Mouse (Mus musculus): ENCODE results near the gene Ptpn14. TPM values are rescaled to one million over a fixed set of nuclear protein-coding genes. Genes with fewer than 3 reads are reported as not detected.

Gene Ptpn14
- total RNA-seq, 1 experiment = 27.1 TPM

GRCm38 (mm10) chr1:189817089-189817488 lies 89.0 kb downstream of the Ptpn14 start:
- in situ Hi-C loops (cut with MboI; ENCODE audit: low sequenced_read_pairs in 2 of 2, unreplicated experiment in 2 of 2) = no loop called here
- no peak for DNase-seq (ENCODE audit: low read depth, low spot score)
- TF ChIP-seq CHD2 (IDR thresholded peaks at IDR 0.05; ENCODE audit: low read depth, low read length) = no peak
- TF ChIP-seq MAFK (IDR thresholded peaks at IDR 0.05; ENCODE audit: insufficient read depth, low read depth, low read length) = no peak
- no peak for TF ChIP-seq HCFC1 (IDR thresholded peaks at IDR 0.05; ENCODE audit: borderline replicate concordance, insufficient read depth, low read length)
- TF ChIP-seq ZNF384 (IDR thresholded peaks at IDR 0.05; ENCODE audit: low read depth, low read length) = no peak
- no peak for TF ChIP-seq ZC3H11A (IDR thresholded peaks at IDR 0.05; ENCODE audit: borderline replicate concordance, low read depth, low read length)
- H3K36me3 ChIP-seq (ENCODE audit: control insufficient read depth, insufficient read depth, low read length, poor library complexity, severe bottlenecking) = peaks cover 4% of the 10 kb centered on the region; the same call in 1 of the 2 replicates
- H3K4me1 ChIP-seq (ENCODE audit: control insufficient read depth in 2 of 2, insufficient read depth in 2 of 2, low read length in 2 of 2, poor library complexity in 1 of 2) = peaks cover 0 to 8% of the 10 kb centered on the region in 2 experiments; a peak in 2 of 4 replicates
- H3K27ac ChIP-seq (ENCODE audit: insufficient read depth, low read depth, low read length, poor library complexity, severe bottlenecking) = no peak overlapping the region
- H3K9ac ChIP-seq (ENCODE audit: insufficient read depth, low read depth, low read length, poor library complexity, severe bottlenecking) = no peak overlapping the region
- H3K4me3 ChIP-seq (ENCODE audit: insufficient read depth in 1 of 2, low read depth in 1 of 2, low read length in 2 of 2, poor library complexity in 1 of 2, severe bottlenecking in 1 of 2) = no peak overlapping the region
- no peaks in the 10 kb centered on the region for H3K9me3 ChIP-seq (ENCODE audit: control insufficient read depth, insufficient read depth, low read depth, low read length)

GRCm38 (mm10) chr1:189817810-189818209 lies 89.7 kb downstream of the Ptpn14 start:
- H3K9ac ChIP-seq (ENCODE audit: insufficient read depth, low read depth, low read length, poor library complexity, severe bottlenecking) = no peak overlapping the region
- peaks cover 0 to 2% of the 10 kb centered on the region in 2 experiments; a peak in 1 of 4 replicates for H3K4me1 ChIP-seq (ENCODE audit: control insufficient read depth in 2 of 2, insufficient read depth in 2 of 2, low read length in 2 of 2, poor library complexity in 1 of 2)
- in situ Hi-C loops (cut with MboI; ENCODE audit: low sequenced_read_pairs in 2 of 2, unreplicated experiment in 2 of 2) = no loop called here
- no peaks in the 10 kb centered on the region for H3K9me3 ChIP-seq (ENCODE audit: control insufficient read depth, insufficient read depth, low read depth, low read length)
- no peak for DNase-seq (ENCODE audit: low read depth, low spot score)
- H3K27ac ChIP-seq (ENCODE audit: insufficient read depth, low read depth, low read length, poor library complexity, severe bottlenecking) = no peak overlapping the region
- TF ChIP-seq MAFK (IDR thresholded peaks at IDR 0.05; ENCODE audit: insufficient read depth, low read depth, low read length) (no peak), CHD2 (IDR thresholded peaks at IDR 0.05; ENCODE audit: low read depth, low read length) (no peak), HCFC1 (IDR thresholded peaks at IDR 0.05; ENCODE audit: borderline replicate concordance, insufficient read depth, low read length) (no peak), ZNF384 (IDR thresholded peaks at IDR 0.05; ENCODE audit: low read depth, low read length) (no peak), ZC3H11A (IDR thresholded peaks at IDR 0.05; ENCODE audit: borderline replicate concordance, low read depth, low read length) (no peak)
- H3K36me3 ChIP-seq (ENCODE audit: control insufficient read depth, insufficient read depth, low read length, poor library complexity, severe bottlenecking) = peaks cover 4% of the 10 kb centered on the region; the same call in 1 of the 2 replicates
- H3K4me3 ChIP-seq (ENCODE audit: insufficient read depth in 1 of 2, low read depth in 1 of 2, low read length in 2 of 2, poor library complexity in 1 of 2, severe bottlenecking in 1 of 2) = no peak overlapping the region

GRCm38 (mm10) chr1:189820111-189820510 lies 92.0 kb downstream of the Ptpn14 start:
- Histone ChIP-seq H3K4me1 (ENCODE audit: control insufficient read depth in 2 of 2, insufficient read depth in 2 of 2, low read length in 2 of 2, poor library complexity in 1 of 2) (peaks cover 0 to 2% of the 10 kb centered on the region in 2 experiments; a peak in 1 of 4 replicates), H3K27ac (ENCODE audit: insufficient read depth, low read depth, low read length, poor library complexity, severe bottlenecking) (no peak overlapping the region), H3K9me3 (ENCODE audit: control insufficient read depth, insufficient read depth, low read depth, low read length) (no peaks in the 10 kb centered on the region), H3K36me3 (ENCODE audit: control insufficient read depth, insufficient read depth, low read length, poor library complexity, severe bottlenecking) (peaks cover 4% of the 10 kb centered on the region; the same call in 1 of the 2 replicates), H3K4me3 (ENCODE audit: insufficient read depth in 1 of 2, low read depth in 1 of 2, low read length in 2 of 2, poor library complexity in 1 of 2, severe bottlenecking in 1 of 2) (no peak overlapping the region), H3K9ac (ENCODE audit: insufficient read depth, low read depth, low read length, poor library complexity, severe bottlenecking) (no peak overlapping the region)
- in situ Hi-C loops (cut with MboI; ENCODE audit: low sequenced_read_pairs in 2 of 2, unreplicated experiment in 2 of 2) = no loop called here
- TF ChIP-seq MAFK (IDR thresholded peaks at IDR 0.05; ENCODE audit: insufficient read depth, low read depth, low read length) (no peak), ZNF384 (IDR thresholded peaks at IDR 0.05; ENCODE audit: low read depth, low read length) (no peak), ZC3H11A (IDR thresholded peaks at IDR 0.05; ENCODE audit: borderline replicate concordance, low read depth, low read length) (no peak), HCFC1 (IDR thresholded peaks at IDR 0.05; ENCODE audit: borderline replicate concordance, insufficient read depth, low read length) (no peak), CHD2 (IDR thresholded peaks at IDR 0.05; ENCODE audit: low read depth, low read length) (no peak)
- no peak for DNase-seq (ENCODE audit: low read depth, low spot score)

GRCm38 (mm10) chr1:189824436-189824835 lies 96.4 kb downstream of the Ptpn14 start:
- no peak overlapping the region for H3K4me3 ChIP-seq (ENCODE audit: insufficient read depth in 1 of 2, low read depth in 1 of 2, low read length in 2 of 2, poor library complexity in 1 of 2, severe bottlenecking in 1 of 2)
- no peak for DNase-seq (ENCODE audit: low read depth, low spot score)
- no peak overlapping the region for H3K9ac ChIP-seq (ENCODE audit: insufficient read depth, low read depth, low read length, poor library complexity, severe bottlenecking)
- H3K4me1 ChIP-seq (ENCODE audit: control insufficient read depth in 2 of 2, insufficient read depth in 2 of 2, low read length in 2 of 2, poor library complexity in 1 of 2) = no peaks in the 10 kb centered on the region; a peak in 1 of 4 replicates
- in situ Hi-C loops (cut with MboI; ENCODE audit: low sequenced_read_pairs in 2 of 2, unreplicated experiment in 2 of 2) = no loop called here
- H3K9me3 ChIP-seq (ENCODE audit: control insufficient read depth, insufficient read depth, low read depth, low read length) = no peaks in the 10 kb centered on the region
- no peak overlapping the region for H3K27ac ChIP-seq (ENCODE audit: insufficient read depth, low read depth, low read length, poor library complexity, severe bottlenecking)
- peaks cover 5% of the 10 kb centered on the region; the same call in 1 of the 2 replicates for H3K36me3 ChIP-seq (ENCODE audit: control insufficient read depth, insufficient read depth, low read length, poor library complexity, severe bottlenecking)
- no peak for TF ChIP-seq ZNF384 (IDR thresholded peaks at IDR 0.05; ENCODE audit: low read depth, low read length)

GRCm38 (mm10) chr1:189830391-189830790 lies 102.3 kb downstream of the Ptpn14 start:
- no peaks in the 10 kb centered on the region for H3K9me3 ChIP-seq (ENCODE audit: control insufficient read depth, insufficient read depth, low read depth, low read length)
- TF ChIP-seq MAFK (IDR thresholded peaks at IDR 0.05; ENCODE audit: insufficient read depth, low read depth, low read length) (no peak), ZC3H11A (IDR thresholded peaks at IDR 0.05; ENCODE audit: borderline replicate concordance, low read depth, low read length) (no peak), CHD2 (IDR thresholded peaks at IDR 0.05; ENCODE audit: low read depth, low read length) (no peak), ZNF384 (IDR thresholded peaks at IDR 0.05; ENCODE audit: low read depth, low read length) (no peak), HCFC1 (IDR thresholded peaks at IDR 0.05; ENCODE audit: borderline replicate concordance, insufficient read depth, low read length) (no peak)
- no peak overlapping the region for H3K4me3 ChIP-seq (ENCODE audit: insufficient read depth in 1 of 2, low read depth in 1 of 2, low read length in 2 of 2, poor library complexity in 1 of 2, severe bottlenecking in 1 of 2)
- peaks cover 6 to 14% of the 10 kb centered on the region in 2 experiments for H3K4me1 ChIP-seq (ENCODE audit: control insufficient read depth in 2 of 2, insufficient read depth in 2 of 2, low read length in 2 of 2, poor library complexity in 1 of 2)
- in situ Hi-C loops (cut with MboI; ENCODE audit: low sequenced_read_pairs in 2 of 2, unreplicated experiment in 2 of 2) = no loop called here
- H3K9ac ChIP-seq (ENCODE audit: insufficient read depth, low read depth, low read length, poor library complexity, severe bottlenecking) = no peak overlapping the region
- no peak for DNase-seq (ENCODE audit: low read depth, low spot score)
- peaks cover 12% of the 10 kb centered on the region; the same call in 1 of the 2 replicates for H3K36me3 ChIP-seq (ENCODE audit: control insufficient read depth, insufficient read depth, low read length, poor library complexity, severe bottlenecking)
- no peak overlapping the region for H3K27ac ChIP-seq (ENCODE audit: insufficient read depth, low read depth, low read length, poor library complexity, severe bottlenecking)
